Mouse (Mus musculus) G1E (cell line): ENCODE measurements around the gene Dhx15. TPM values are rescaled to one million over a fixed set of nuclear protein-coding genes. Genes with fewer than 3 reads are reported as not detected.

Experiments
- ATAC-seq: 2 replicates; pipeline ENCODE4 v1.8.0; 2016; ENCODE audit warnings: mild to moderate bottlenecking; ENCODE audit not compliant: insufficient number of reproducible peaks, poor library complexity, low FRiP score, severe bottlenecking; ENCODE audit errors: extremely low read depth
- DNase-seq: peaks from one replicate; pipeline ENCODE4 v3.0.0; 2012; ENCODE audit warnings: low spot score
- H3K27me3 ChIP-seq: 2 replicates; pipeline ENCODE4 v1.6.1; 2012; ENCODE audit warnings: mild to moderate bottlenecking, low read length, inconsistent platforms; ENCODE audit not compliant: insufficient read depth
- H3K36me3 ChIP-seq: replicated peaks from 2 replicates; pipeline ENCODE3; 2012; ENCODE audit warnings: mild to moderate bottlenecking, inconsistent platforms
- H3K4me1 ChIP-seq: 2 replicates; pipeline ENCODE4 v1.6.1; 2012; ENCODE audit warnings: low read depth, low read length, inconsistent platforms, mixed read lengths; ENCODE audit not compliant: insufficient read depth
- H3K4me3 ChIP-seq: 2 replicates; pipeline ENCODE4 v1.5.1; 2012; ENCODE audit warnings: low read depth, mild to moderate bottlenecking, inconsistent platforms, low read length, moderate library complexity, mixed read lengths
- H3K9me3 ChIP-seq: replicated peaks from 2 replicates; pipeline ENCODE4 v1.6.1; 2012; ENCODE audit warnings: inconsistent platforms
- CTCF ChIP-seq: IDR thresholded peaks from 2 replicates; pipeline ENCODE4 v1.5.1; 2012; ENCODE audit warnings: low read depth, low read length, inconsistent platforms, mixed read lengths
- GATA1 ChIP-seq: IDR thresholded peaks from 2 replicates; pipeline ENCODE4 v1.6.1; 2012; ENCODE audit warnings: borderline replicate concordance, low read length, inconsistent platforms, mixed read lengths
- GATA2 ChIP-seq: IDR thresholded peaks from 2 replicates; pipeline ENCODE4 v1.6.1; 2012; ENCODE audit warnings: low read depth, low read length, inconsistent platforms, borderline replicate concordance
- POLR2AphosphoS5 ChIP-seq: IDR thresholded peaks from 2 replicates; pipeline ENCODE4 v1.6.1; 2012; ENCODE audit warnings: low read depth, low read length, inconsistent platforms; ENCODE audit not compliant: insufficient replicate concordance
- TAL1 ChIP-seq: conservative IDR thresholded peaks from 2 replicates; pipeline ENCODE4 v1.6.1; 2012; ENCODE audit warnings: low read depth, low read length, inconsistent platforms, mixed read lengths
- polyA plus RNA-seq: library from polyadenylated mRNA; stranded (reverse); fragments of >175 nt; gene quantifications from 2 replicates; pipeline ENCODE4 v1.2.3, GENCODE M21; 2012
- total RNA-seq, 2 experiments: library from RNA; stranded (forward) in 1 of 2; stranded (reverse) in 1 of 2; fragments of 200-1000 nt in 1 of 2; fragments of >200 nt in 1 of 2; fragmentation: Nextera tagmentation in 1 of 2; gene quantifications; 2 replicates each; pipeline ENCODE4 v1.2.3; 2014 to 2017

Gene Dhx15
- total and polyA plus RNA-seq, 3 experiments = 101 to 303 (median 231) TPM

- no peak for TF ChIP-seq TAL1
- TF ChIP-seq GATA2 = no peak
- TF ChIP-seq CTCF = no peak
- TF ChIP-seq GATA1 = no peak
- no peaks in the 10 kb centered on the region for H3K4me1 ChIP-seq
- H3K4me3 ChIP-seq = no peak overlapping the region
- H3K9me3 ChIP-seq = peaks cover 28% of the 10 kb centered on the region
- no peak for ATAC-seq
- H3K27me3 ChIP-seq = no peaks in the 10 kb centered on the region
- no peak for DNase-seq
- no peaks in the 10 kb centered on the region for H3K36me3 ChIP-seq
Measured at GRCm38 (mm10) chr5:52113851-52114731, 76.2 kb downstream of the Dhx15 start.

GRCm38 (mm10) chr5:52112953-52113841 lies 77.1 kb downstream of the Dhx15 start:
- DNase-seq (no peak), ATAC-seq (no peak)
- Histone ChIP-seq H3K4me3 (no peak overlapping the region), H3K36me3 (no peaks in the 10 kb centered on the region), H3K27me3 (no peaks in the 10 kb centered on the region), H3K4me1 (no peaks in the 10 kb centered on the region), H3K9me3 (peaks cover 28% of the 10 kb centered on the region)
- no peak for TF ChIP-seq POLR2AphosphoS5

DNA sequence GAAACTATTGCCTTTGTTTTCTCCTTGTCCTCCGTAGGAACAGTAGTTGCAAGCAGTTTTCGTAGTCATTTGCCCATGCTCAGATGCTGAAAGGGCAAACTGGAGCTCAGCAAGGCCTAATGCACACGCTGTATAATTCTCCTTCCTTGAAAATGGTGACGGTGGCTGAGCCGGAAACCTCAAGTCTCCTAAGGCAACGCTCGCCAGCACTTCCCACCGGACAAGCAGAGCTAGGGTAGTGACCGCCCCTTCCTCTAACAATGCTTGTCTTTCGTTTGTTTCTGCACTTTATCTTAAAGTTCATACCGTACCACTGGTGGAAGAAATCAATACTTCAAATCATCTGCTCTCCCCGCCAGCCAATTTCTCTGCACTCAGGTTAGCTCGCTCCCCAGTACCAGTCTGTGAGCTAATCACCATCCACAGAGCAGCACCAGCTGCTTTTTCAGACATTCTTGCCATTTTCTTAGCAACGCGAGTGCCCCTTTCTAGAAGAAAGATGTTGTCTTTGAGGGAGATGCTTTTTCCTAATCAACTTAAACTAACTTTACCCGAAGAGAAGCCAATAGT lies 78.0 kb downstream of the Dhx15 start:
- Histone ChIP-seq H3K36me3 (no peaks in the 10 kb centered on the region), H3K9me3 (peaks cover 28% of the 10 kb centered on the region), H3K27me3 (no peaks in the 10 kb centered on the region), H3K4me3 (no peak overlapping the region), H3K4me1 (no peaks in the 10 kb centered on the region)
- TF ChIP-seq TAL1 (no peak), GATA1 (no peak), GATA2 (no peak), POLR2AphosphoS5 (no peak), CTCF (no peak)
- DNase-seq (no peak), ATAC-seq (no peak)

DNA sequence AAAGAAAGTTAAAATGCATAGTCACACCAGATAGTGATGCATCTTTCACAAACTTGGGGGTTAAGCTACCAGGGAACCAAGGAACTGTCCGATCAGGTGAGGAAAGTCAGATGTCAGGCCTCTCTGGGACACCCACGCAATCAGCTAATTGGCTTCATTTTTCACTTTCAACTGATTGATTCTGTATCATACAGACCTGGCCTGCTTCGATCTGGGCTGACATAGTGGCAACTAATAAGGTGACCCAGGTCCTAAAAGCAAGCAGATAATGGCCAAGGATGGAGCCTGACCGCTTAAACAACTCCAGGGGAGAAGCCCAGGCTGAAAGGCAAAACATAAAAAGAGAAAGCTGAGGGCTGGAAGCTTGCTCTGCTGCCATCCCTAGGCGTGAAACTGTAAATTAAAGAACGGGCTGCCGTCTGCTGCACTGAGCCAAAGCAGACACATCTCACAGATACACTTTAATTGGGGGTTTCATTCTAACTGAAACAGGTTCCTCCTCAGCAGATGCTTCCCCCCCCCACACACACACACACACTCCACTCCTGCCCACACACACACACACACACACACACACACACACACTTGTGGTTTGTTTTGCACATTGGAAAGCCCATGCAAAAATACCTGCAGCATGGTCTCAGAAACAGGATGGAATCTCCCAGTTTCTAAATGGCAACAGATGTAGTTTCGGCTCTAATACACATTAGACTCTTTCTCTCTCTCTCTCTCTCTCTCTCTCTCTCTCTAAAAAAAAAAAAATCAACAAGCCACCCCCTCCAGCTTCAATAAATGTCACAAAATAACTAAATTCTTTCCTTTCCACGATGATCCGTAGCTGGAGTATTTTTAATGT lies 79.3 kb downstream of the Dhx15 start:
- no peak for DNase-seq
- Histone ChIP-seq H3K4me1 (no peaks in the 10 kb centered on the region), H3K9me3 (peaks cover 27% of the 10 kb centered on the region), H3K36me3 (no peaks in the 10 kb centered on the region), H3K4me3 (no peak overlapping the region), H3K27me3 (no peaks in the 10 kb centered on the region)
- no peak for ATAC-seq
- TF ChIP-seq GATA1 (no peak), TAL1 (no peak), POLR2AphosphoS5 (no peak), GATA2 (no peak), CTCF (no peak)

Other genes with a start within 250 kb of the Dhx15 start
- gene Sod3, start 173.3 kb upstream of the Dhx15 start, total RNA-seq (2014; fragmentation: Nextera tagmentation) = not detected in 2 replicates
- gene Sod3, start 173.3 kb upstream of the Dhx15 start, total RNA-seq (2017) = 0.05 and 0.06 TPM in 2 replicates
- not detected in 2 replicates for gene Sod3, start 173.3 kb upstream of the Dhx15 start, polyA plus RNA-seq